Mouse (Mus musculus) MEL (cell line): ENCODE data around the gene Selenon.

Experiments used
- CHD2 ChIP-seq: IDR thresholded peaks from 2 replicates; pipeline ENCODE4 v1.6.1; 2011; ENCODE audit warnings: low read length, improper control_type of control experiment
- CTCF ChIP-seq, 3 experiments: IDR thresholded peaks in 2 of 3; conservative IDR thresholded peaks in 1 of 3; 2 replicates each; pipeline ENCODE4 v1.5.1; 2011 to 2012; ENCODE audit warnings: low read length in 3 of 3, low read depth in 2 of 3, mild to moderate bottlenecking in 2 of 3, improper control_type of control experiment in 1 of 3, inconsistent platforms in 1 of 3, mixed read lengths in 1 of 3, moderate library complexity in 1 of 3; ENCODE audit not compliant: control insufficient read depth in 1 of 3, insufficient read depth in 1 of 3, poor library complexity in 1 of 3, severe bottlenecking in 1 of 3
- ELF1 ChIP-seq: IDR thresholded peaks from 2 replicates; pipeline ENCODE4 v1.6.1; 2014; ENCODE audit warnings: low read depth, mild to moderate bottlenecking, inconsistent platforms, low read length, improper control_type of control experiment, moderate library complexity
- GABPA ChIP-seq: IDR thresholded peaks from 2 replicates; pipeline ENCODE4 v1.6.1; 2012; ENCODE audit warnings: low read depth, mild to moderate bottlenecking, inconsistent platforms, low read length, improper control_type of control experiment, moderate library complexity
- POLR2A ChIP-seq, 2 experiments: IDR thresholded peaks; 2 replicates each; pipeline ENCODE4 v1.6.1; 2011 to 2012; ENCODE audit warnings: low read length in 2 of 2, mild to moderate bottlenecking in 2 of 2, control low read depth in 1 of 2, improper control_type of control experiment in 1 of 2, low read depth in 1 of 2, moderate library complexity in 1 of 2; ENCODE audit not compliant: control insufficient read depth in 1 of 2, insufficient read depth in 1 of 2, poor library complexity in 1 of 2
- RAD21 ChIP-seq: IDR thresholded peaks from 2 replicates; pipeline ENCODE4 v1.6.1; 2011; ENCODE audit warnings: mild to moderate bottlenecking, low read depth, low read length, improper control_type of control experiment
- TCF12 ChIP-seq: IDR thresholded peaks from 2 replicates; pipeline ENCODE4 v1.6.1; 2014; ENCODE audit warnings: low read depth, mild to moderate bottlenecking, inconsistent platforms, low read length, improper control_type of control experiment, moderate library complexity
- ZC3H11A ChIP-seq: IDR thresholded peaks from 2 replicates; pipeline ENCODE4 v1.6.1; 2012; ENCODE audit warnings: low read depth, mild to moderate bottlenecking, inconsistent platforms, low read length, improper control_type of control experiment

DNA sequence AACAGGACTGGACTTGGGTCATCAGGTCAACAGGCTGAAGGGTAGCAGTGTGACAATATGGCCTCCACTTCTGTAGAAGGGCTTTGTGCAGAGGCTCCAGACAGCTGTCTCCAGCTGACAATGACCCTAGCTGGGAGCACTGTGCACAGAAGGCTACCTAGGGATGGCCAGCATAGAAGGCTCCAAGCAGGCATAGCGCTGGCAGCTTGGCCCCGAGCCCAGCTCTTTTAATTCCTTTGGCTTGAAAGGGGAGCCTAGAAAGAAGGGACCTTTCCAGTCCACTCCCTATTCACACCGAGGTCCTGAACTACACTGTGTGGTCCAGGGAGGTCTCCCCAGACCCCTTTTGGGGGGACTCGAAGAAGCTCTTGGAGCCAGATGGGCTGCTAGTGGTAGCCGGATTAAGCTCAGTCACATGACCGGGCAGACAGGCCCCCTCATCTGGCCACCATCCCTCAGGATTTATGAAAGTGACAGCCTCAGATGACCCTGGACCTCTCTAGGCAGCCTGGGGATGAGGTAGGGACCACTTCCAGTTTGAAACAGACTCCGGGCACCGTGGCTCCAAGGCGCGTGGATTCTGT is 12.9 kb downstream of the Selenon start:
- no peak for TF ChIP-seq CTCF (IDR thresholded peaks at IDR 0.05 in 2 of 3, conservative IDR thresholded peaks at IDR 0.05 in 1 of 3; ENCODE audit: control insufficient read depth in 1 of 3, insufficient read depth in 1 of 3, low read depth in 2 of 3, low read length in 3 of 3, poor library complexity in 1 of 3, severe bottlenecking in 1 of 3)
- no peak for TF ChIP-seq ZC3H11A
- TF ChIP-seq ELF1: no peak
- no peak for TF ChIP-seq POLR2A (IDR thresholded peaks at IDR 0.05; ENCODE audit: control insufficient read depth in 1 of 2, insufficient read depth in 1 of 2, low read depth in 1 of 2, low read length in 2 of 2, poor library complexity in 1 of 2)
- TF ChIP-seq TCF12: no peak
- TF ChIP-seq RAD21: no peak
- TF ChIP-seq GABPA: no peak
- TF ChIP-seq CHD2: no peak
